Mouse (Mus musculus): ENCODE measurements around the gene Wnt6. TPM values are rescaled to one million over a fixed set of nuclear protein-coding genes. Genes with fewer than 3 reads are reported as not detected.
A peak's percentile ranks its signal among the peaks of the same experiment; 100 is the strongest.
"Not testable (repeated sequence)": the region's sequence is repeated elsewhere in the genome, so short reads cannot be mapped to it uniquely, and the experiment has no call there.

The Wnt6 gene
- polyA plus RNA-seq, 1 experiment from 2014 or later, result 15.5 TPM

DNA sequence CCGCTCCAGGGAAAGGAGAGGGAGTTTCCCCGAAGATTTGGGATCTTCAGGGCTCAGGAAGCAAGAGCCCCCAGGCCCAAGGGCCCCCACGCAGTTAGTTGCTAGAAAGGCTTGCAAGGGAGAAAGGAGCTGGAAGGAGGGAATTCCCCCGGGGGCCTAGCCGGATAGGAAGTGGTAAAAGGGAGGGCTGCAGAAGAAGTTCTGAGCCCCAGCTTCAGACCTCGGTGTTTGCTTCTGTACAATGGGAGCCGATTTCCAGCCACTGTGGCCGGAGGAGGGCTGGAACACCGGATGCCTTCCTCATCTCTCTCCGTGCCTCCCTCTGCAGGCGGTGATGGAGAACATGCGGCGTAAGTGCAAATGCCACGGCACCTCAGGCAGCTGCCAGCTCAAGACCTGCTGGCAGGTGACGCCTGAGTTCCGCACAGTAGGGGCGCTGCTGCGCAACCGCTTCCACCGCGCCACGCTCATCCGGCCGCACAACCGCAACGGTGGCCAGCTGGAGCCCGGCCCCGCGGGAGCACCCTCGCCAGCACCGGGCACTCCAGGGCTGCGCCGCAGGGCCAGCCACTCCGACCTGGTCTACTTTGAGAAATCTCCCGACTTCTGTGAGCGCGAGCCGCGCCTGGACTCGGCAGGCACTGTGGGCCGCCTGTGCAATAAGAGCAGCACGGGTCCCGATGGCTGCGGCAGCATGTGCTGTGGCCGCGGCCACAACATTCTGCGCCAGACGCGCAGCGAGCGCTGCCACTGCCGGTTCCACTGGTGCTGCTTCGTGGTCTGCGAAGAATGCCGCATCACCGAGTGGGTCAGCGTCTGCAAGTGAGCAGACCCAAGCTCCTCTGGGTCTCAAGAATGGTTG, 31.3 kb downstream of the Wnt6 start:
- Histone ChIP-seq H3K4me1 (replicated peaks) (peaks cover 79% of the 10 kb centered on the region), H3K36me3 (no peaks in the 10 kb centered on the region), H3K27ac (peak overlapping the region; percentile 74), H3K4me3 (peak overlapping the region; percentile 57), H3K9me3 (no peaks in the 10 kb centered on the region), H3K27me3 (ENCODE audit: insufficient read depth, poor library complexity, severe bottlenecking) (peaks cover 100% of the 10 kb centered on the region)
- WGBS, result under 1% methylated on average over 57 of the region's 57 CpGs
- peak; percentile 80 for DNase-seq (ENCODE audit: low spot score)

DNA sequence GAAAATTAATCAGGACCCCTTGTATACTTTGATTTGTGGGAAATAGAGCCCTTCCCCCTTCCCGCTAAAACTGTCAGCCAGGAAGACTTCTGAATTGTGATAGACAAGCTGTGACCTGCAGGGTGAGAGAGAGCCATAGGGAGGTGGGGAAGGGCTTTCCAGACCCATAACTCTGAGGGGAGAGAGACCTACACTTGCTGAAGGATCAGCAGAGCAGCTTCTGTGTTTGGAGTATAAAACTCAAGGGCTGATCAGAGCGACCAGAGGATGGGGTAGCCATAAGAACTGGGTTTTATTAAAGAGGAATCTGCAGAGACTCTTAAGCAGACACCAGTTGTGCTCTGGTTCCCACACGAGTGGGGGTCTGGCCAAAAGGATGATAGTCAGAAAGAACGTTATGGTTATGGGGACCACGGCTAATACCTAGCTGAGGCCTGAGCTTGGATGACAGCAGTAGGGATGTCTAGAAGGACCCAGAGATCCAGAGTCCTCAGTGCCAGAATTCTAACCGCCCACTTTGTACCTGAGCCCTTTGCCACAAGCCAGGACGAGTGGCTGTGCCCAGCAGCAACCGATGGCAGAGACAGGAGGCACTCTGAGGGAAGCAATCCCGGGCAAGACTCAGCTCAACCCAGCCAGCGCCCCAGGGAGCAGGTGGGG, 32.6 kb downstream of the Wnt6 start:
- DNase-seq (ENCODE audit: low spot score), result peak; percentile 16
- H3K27ac ChIP-seq, result peak overlapping the region; percentile 50; the same call in 1 of the 2 replicates

DNA sequence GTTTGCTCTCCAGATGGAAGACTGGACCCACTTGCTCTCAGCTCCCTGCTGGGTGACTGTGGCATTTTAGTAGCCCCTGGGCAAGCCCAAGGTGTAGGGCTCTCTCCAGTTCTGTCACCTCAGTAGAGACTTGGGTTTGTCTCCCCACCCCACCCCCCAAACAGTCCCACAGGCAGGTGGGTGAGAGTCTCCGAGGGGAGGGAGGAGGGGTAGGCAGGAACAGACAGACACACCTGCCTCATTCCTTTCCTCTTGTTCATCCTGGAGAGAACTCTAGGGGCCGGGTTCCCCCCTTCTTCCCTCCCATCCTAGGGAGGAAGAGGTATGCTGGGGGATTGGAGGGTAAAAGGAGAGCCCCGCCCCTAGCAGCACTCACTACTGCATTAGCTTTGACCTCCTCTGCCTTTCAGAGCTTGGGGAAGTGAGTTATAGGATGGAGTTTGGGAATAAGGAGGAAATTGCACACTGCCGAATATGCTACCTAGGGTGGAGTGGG, 33.7 kb downstream of the Wnt6 start:
- Histone ChIP-seq H3K4me1 (replicated peaks) (peaks cover 68% of the 10 kb centered on the region), H3K36me3 (no peaks in the 10 kb centered on the region), H3K9me3 (no peaks in the 10 kb centered on the region), H3K27me3 (ENCODE audit: insufficient read depth, poor library complexity, severe bottlenecking) (peaks cover 99% of the 10 kb centered on the region), H3K27ac (no peak overlapping the region; the same call in 1 of the 2 replicates), H3K4me3 (no peak overlapping the region)
- WGBS, result 17% methylated on average over 4 of the region's 4 CpGs
- no peak for DNase-seq (ENCODE audit: low spot score)

More for the DNA sequence above, 32.6 kb downstream of the Wnt6 start:
- peaks cover 74% of the 10 kb centered on the region for H3K4me1 ChIP-seq (replicated peaks)
- H3K9me3 ChIP-seq, result no peaks in the 10 kb centered on the region
- H3K27me3 ChIP-seq (ENCODE audit: insufficient read depth, poor library complexity, severe bottlenecking), result peaks cover 99% of the 10 kb centered on the region
- H3K36me3 ChIP-seq, result no peaks in the 10 kb centered on the region
- H3K4me3 ChIP-seq, result 0 out of 2 replicates have a peak overlapping the region, but pooled peaks have one; percentile 57
- WGBS, result 5% methylated on average over 10 of the region's 10 CpGs

DNA sequence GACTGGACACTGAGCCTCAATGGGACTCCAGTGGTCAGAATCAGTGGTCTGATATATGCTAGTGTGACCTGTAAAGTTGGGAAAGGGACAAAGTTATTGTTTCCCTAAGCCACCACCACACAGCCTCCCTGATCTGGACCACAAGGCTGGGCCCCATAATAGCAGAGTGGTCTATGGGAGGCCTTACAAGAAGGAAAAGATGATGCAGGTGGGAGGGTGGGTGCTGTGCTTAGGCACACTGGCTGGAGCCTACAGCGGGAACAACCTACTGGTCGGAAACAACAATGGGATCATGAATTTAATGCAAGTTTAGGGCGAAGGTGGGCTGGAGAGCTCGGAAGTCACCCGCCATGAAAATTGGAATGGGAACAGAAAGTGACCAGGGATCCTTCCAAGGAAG, 34.2 kb downstream of the Wnt6 start:
- WGBS, result 8% methylated on average over 5 of the region's 5 CpGs
- no peaks in the 10 kb centered on the region for H3K36me3 ChIP-seq
- no peak overlapping the region for H3K27ac ChIP-seq
- DNase-seq (ENCODE audit: low spot score), result no peak
- H3K4me3 ChIP-seq, result no peak overlapping the region
- H3K27me3 ChIP-seq (ENCODE audit: insufficient read depth, poor library complexity, severe bottlenecking), result peaks cover 99% of the 10 kb centered on the region
- peaks cover 63% of the 10 kb centered on the region for H3K4me1 ChIP-seq (replicated peaks)
- H3K9me3 ChIP-seq, result no peaks in the 10 kb centered on the region

DNA sequence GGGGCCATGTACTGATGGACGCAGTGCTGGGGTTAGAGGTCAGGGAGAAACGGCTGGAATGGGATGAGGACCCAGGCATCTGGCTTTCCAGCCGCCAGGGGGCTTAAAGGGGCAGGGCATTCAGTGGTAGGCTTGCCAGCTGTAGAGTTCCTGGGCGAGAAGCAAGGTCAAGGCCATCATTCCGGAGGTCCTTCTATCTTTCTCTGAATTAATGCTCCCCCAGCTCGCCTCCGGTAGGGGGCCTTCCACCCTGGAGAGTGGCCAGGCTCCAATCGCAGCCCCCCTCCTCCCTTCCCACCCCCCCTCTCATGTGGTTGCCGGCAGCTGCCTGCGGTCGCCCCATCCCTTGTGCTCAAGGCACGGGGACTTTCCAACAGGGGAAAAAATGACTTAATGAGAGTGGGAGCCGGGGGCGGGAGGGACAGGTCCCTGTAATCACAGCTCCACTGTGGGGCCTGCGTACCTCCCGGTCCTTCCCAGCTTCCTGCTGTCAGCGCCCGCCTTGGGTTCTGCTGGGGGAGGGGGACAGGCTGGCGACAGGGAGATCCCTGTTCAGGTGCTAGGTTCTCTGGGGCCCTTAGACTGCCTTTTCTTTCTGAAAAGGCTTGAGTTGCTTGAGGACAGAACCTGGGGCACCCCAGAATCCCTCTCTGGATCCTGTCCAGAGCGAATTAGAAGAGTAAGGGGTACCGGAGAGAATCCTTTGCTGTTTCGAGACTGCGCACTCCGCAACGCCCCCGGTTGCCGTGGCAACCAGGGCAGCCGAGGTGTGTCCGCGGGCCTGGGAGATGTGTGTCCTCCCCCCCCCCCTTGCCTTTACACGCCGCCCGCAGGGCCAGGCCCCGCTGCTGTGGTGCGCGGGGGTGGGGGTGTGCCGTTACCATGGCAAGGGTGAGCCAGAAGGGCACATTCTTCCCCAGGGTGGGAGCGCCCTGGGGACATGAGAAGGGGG, 34.9 kb downstream of the Wnt6 start:
- Histone ChIP-seq H3K36me3 (no peaks in the 10 kb centered on the region), H3K27ac (peak overlapping the region; percentile 69), H3K4me3 (peak overlapping the region; percentile 48), H3K27me3 (ENCODE audit: insufficient read depth, poor library complexity, severe bottlenecking) (peaks cover 99% of the 10 kb centered on the region), H3K9me3 (no peaks in the 10 kb centered on the region), H3K4me1 (replicated peaks) (peaks cover 61% of the 10 kb centered on the region)
- peak; percentile 71 for DNase-seq (ENCODE audit: low spot score)
- WGBS, result under 1% methylated on average over 38 of the region's 38 CpGs

DNA sequence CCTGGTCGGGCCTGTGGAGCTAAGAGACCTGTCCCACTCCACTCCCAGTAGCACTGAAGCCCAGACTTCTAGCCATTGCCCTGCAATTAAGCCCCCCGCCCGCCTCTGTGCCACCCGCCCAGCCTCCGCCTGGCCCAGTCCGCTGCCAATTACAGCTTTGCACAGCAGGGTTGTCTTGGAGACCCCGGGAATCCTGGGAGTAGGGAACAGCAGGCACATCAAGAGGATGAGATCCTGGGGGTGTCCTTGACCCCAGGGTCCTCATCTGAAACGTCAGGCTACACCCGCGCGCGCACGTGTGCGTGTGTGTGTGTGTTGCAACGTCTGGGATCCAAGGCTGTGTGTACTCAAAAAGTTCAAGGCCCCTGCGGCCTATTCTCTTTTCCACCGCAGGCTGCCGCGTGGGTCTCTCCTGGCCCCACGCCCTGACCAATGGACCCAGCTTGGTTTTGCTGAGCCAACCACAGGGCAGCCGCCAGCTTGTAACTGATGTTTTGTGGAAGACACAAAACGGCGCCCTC, 35.9 kb downstream of the Wnt6 start:
- WGBS, result 2% methylated on average over 23 of the region's 23 CpGs
- Histone ChIP-seq H3K9me3 (no peaks in the 10 kb centered on the region), H3K4me3 (peak overlapping the region; percentile 48), H3K4me1 (replicated peaks) (peaks cover 60% of the 10 kb centered on the region), H3K27ac (peak overlapping the region; percentile 69), H3K36me3 (no peaks in the 10 kb centered on the region), H3K27me3 (ENCODE audit: insufficient read depth, poor library complexity, severe bottlenecking) (peaks cover 97% of the 10 kb centered on the region)
- DNase-seq (ENCODE audit: low spot score), result peak; percentile 43

DNA sequence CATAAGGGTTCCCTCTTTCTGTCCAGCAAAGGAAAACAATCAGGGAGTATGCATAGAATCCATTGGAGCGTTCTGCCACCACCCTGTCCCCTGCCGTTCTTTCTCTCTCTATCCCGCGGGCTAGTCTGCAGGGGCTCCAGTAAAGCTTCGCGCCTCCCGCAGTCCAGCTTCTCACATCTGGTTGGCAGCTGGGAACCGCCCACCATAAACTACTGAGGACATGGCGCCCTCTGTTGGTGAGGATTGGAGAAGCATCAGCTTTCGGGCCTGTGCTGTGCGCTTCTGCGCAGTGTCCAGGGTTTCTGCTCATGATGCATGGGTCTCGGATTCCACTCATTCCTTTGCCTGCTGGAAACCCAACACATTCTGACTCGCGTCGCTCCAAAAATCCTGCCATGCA, 36.4 kb downstream of the Wnt6 start:
- no peak overlapping the region; the same call in 1 of the 2 replicates for H3K27ac ChIP-seq
- no peaks in the 10 kb centered on the region for H3K9me3 ChIP-seq
- peaks cover 97% of the 10 kb centered on the region for H3K27me3 ChIP-seq (ENCODE audit: insufficient read depth, poor library complexity, severe bottlenecking)
- H3K36me3 ChIP-seq, result no peaks in the 10 kb centered on the region
- WGBS, result under 1% methylated on average over 16 of the region's 16 CpGs
- DNase-seq (ENCODE audit: low spot score), result peak; percentile 95
- peak overlapping the region; percentile 48; the same call in 1 of the 2 replicates for H3K4me3 ChIP-seq
- peaks cover 55% of the 10 kb centered on the region for H3K4me1 ChIP-seq (replicated peaks)

DNA sequence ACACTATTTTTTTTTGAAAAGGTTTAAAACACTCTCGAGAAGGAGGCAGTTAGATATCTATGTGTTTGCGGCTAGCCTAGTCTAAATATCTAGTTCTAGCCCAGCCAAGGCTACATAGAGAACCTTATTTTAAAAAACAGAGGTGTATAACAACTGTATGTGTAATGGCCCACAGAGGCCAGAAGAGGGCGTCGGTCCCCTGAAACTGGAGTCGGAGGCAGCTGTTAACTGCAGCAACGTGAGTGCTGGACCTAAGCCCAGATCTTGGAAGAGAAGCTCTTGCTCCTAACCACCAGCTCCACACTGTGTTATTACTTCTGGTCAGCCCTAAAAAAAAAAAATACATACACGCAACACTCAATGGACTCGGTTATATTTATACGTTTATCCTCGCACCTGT, 37.3 kb downstream of the Wnt6 start:
- WGBS, result 64% methylated on average over 10 of the region's 10 CpGs
- Histone ChIP-seq H3K9me3 (no peaks in the 10 kb centered on the region), H3K4me3 (no peak overlapping the region), H3K36me3 (no peaks in the 10 kb centered on the region), H3K27ac (no peak overlapping the region), H3K27me3 (ENCODE audit: insufficient read depth, poor library complexity, severe bottlenecking) (peaks cover 95% of the 10 kb centered on the region), H3K4me1 (replicated peaks) (peaks cover 46% of the 10 kb centered on the region)
- no peak for DNase-seq (ENCODE audit: low spot score)

DNA sequence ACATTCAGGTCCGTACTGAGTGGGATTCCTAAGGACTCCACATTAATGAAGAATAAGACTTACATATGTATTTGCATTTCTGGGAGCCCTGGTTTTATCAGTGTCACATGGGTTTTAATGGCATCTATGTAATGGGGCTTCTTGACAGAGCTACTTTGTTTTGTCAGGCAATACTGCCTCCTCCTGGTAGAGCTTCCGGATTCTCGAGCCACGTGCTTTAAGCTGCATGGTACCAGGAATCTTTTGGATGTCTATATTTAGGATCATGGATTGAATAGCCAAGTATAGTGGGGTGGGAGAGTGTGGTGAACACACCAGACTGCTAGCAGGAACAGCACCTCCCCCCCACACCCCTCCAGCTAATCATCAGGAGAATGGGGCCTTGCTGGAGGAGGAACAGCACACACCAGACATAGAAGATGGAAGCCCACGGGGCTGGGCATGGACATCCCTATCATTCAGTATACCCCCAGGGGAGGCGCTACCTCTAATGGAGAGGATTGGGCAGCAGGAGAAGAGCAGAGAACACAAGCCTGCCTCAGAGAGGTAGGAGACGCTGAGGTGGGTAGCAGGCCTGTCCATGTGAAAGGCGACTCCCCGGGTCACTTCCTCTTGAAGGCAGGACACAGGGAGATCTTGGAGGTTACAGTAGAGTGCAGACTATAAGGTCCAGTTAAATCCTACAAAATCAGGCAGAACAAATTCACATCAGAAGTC, 43.4 kb downstream of the Wnt6 start:
- peaks cover 34% of the 10 kb centered on the region for H3K27me3 ChIP-seq (ENCODE audit: insufficient read depth, poor library complexity, severe bottlenecking)
- H3K4me3 ChIP-seq, result no peak overlapping the region
- H3K9me3 ChIP-seq, result no peaks in the 10 kb centered on the region
- no peaks in the 10 kb centered on the region for H3K36me3 ChIP-seq
- H3K4me1 ChIP-seq (replicated peaks), result peaks cover 25% of the 10 kb centered on the region
- no peak for DNase-seq (ENCODE audit: low spot score)
- WGBS, result 78% methylated on average over 9 of the region's 9 CpGs
- no peak overlapping the region for H3K27ac ChIP-seq

DNA sequence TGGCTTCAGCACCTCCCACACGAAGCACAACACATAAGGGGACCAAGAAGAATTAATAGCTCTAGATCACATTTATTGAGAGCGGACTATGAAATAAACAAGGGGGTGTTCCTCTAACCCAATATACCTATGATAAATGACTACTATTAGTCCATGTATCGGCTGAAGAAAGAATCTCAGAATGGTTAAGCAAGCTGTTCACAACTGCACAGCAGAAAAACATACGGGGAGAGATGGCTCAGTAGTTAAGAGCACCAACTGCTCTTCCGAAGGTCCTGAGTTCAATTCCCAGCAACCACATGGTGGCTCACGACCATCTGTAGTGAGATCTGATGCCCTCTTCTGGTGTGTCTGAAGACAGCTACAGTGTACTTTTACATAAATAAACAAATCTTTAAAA, 44.3 kb downstream of the Wnt6 start:
- Histone ChIP-seq H3K4me1 (replicated peaks) (peaks cover 25% of the 10 kb centered on the region), H3K27me3 (ENCODE audit: insufficient read depth, poor library complexity, severe bottlenecking) (peaks cover 26% of the 10 kb centered on the region)
- not testable (repeated sequence) for H3K9me3 ChIP-seq; H3K4me3 ChIP-seq; H3K36me3 ChIP-seq; H3K27ac ChIP-seq; DNase-seq (ENCODE audit: low spot score)
- WGBS, result 91% methylated on average over 6 of the region's 6 CpGs

DNA sequence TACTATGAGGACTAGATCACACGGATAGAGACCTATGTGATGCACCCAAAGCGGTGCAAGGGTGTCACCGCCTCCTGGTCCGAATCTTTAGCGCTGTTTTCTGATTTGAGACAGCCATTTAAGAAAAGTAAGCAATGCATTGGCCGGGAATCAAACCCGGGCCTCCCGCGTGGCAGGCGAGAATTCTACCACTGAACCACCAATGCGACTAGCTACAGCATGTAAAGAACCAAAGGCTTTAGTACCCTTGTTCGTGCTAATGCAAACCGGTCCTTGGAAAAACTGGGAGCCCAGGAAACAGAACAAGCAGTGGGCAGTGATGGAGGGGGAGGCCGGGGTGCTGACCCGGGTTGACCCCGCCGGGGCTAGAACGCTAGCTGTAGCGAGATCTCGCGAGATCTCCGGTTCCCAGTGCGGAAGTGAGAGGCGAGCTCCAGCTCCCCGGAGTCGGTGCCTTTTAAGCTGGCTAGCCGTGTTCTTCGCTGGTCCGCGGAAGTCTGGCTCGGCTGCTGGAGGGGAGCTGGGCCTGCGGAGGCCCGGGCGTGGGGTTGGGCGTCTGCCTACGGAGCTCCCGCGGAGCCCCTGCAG, 45.0 kb downstream of the Wnt6 start:
- Histone ChIP-seq H3K27ac (peak overlapping the region; percentile 96), H3K4me1 (replicated peaks) (peaks cover 25% of the 10 kb centered on the region), H3K4me3 (peak overlapping the region; percentile 77), H3K27me3 (ENCODE audit: insufficient read depth, poor library complexity, severe bottlenecking) (peaks cover 18% of the 10 kb centered on the region), H3K9me3 (no peaks in the 10 kb centered on the region), H3K36me3 (no peaks in the 10 kb centered on the region)
- peak; percentile 93 for DNase-seq (ENCODE audit: low spot score)
- 7% methylated on average over 38 of the region's 38 CpGs for WGBS
